Mouse (Mus musculus) liver, embryonic 14 days (tissue): ENCODE results near the gene Mcf2. TPM values are rescaled to one million over a fixed set of nuclear protein-coding genes. Genes with fewer than 3 reads are reported as not detected.

ENCODE experiments used
- polyA plus RNA-seq: library from polyadenylated mRNA; depleted of rRNA; stranded (reverse); fragments of >200 nt; gene quantifications from 2 replicates; pipeline ENCODE4 v1.2.3, GENCODE M21; 2012; rRNA removed

Gene Mcf2
- polyA plus RNA-seq, result 0.01 and 0.03 TPM in 2 replicates

GRCm38 (mm10) chrX:60178744-60179458 lies at the start of gene Mcf2:
Gene Mcf2 (minus strand): TSS chrX:60179089.

Other genes with a start within 250 kb of the Mcf2 start
- 1.7 and 2.1 TPM in 2 replicates for gene F9, start 179.6 kb downstream of the Mcf2 start, polyA plus RNA-seq